Mouse (Mus musculus) heart, embryonic 12.5 days (tissue): ENCODE measurements around the gene Dnaja4. TPM values are rescaled to one million over a fixed set of nuclear protein-coding genes. Genes with fewer than 3 reads are reported as not detected.

Experiments
- ATAC-seq: fragments of 200-750 bp; cut with Nextera tagmentation; 2 replicates; pipeline ENCODE4 v1.8.0; 2017; ENCODE audit warnings: moderate TSS enrichment, moderate library complexity; ENCODE audit not compliant: insufficient number of reproducible peaks, low FRiP score
- H3K27ac ChIP-seq: fragments of 300-500 bp; sonication (generic); 2 replicates; pipeline ENCODE4 v1.5.1; 2016; ENCODE audit warnings: mild to moderate bottlenecking, moderate library complexity; ENCODE audit not compliant: poor library complexity, severe bottlenecking
- H3K27me3 ChIP-seq: fragments of 300-500 bp; sonication (generic); replicated peaks from 2 replicates; pipeline ENCODE4 v1.6.1; 2016; ENCODE audit warnings: mild to moderate bottlenecking, moderate library complexity
- H3K36me3 ChIP-seq: fragments of 300-500 bp; sonication (generic); 2 replicates; pipeline ENCODE4 v1.6.1; 2016; ENCODE audit warnings: mild to moderate bottlenecking, moderate library complexity
- H3K4me1 ChIP-seq: fragments of 300-500 bp; sonication (generic); replicated peaks from 2 replicates; pipeline ENCODE4 v1.6.1; 2016; ENCODE audit warnings: mild to moderate bottlenecking
- H3K4me2 ChIP-seq: fragments of 300-500 bp; sonication (generic); 2 replicates; pipeline ENCODE4 v1.6.1; 2016; ENCODE audit warnings: mild to moderate bottlenecking, moderate library complexity
- H3K4me3 ChIP-seq: fragments of 300-500 bp; sonication (generic); 2 replicates; pipeline ENCODE4 v1.5.1; 2016; ENCODE audit warnings: mild to moderate bottlenecking
- H3K9ac ChIP-seq: fragments of 300-500 bp; sonication (generic); 2 replicates; pipeline ENCODE4 v1.6.1; 2016; ENCODE audit warnings: mild to moderate bottlenecking, moderate library complexity
- H3K9me3 ChIP-seq: fragments of 300-500 bp; sonication (generic); replicated peaks from 2 replicates; pipeline ENCODE4 v1.6.1; 2016; ENCODE audit warnings: mild to moderate bottlenecking, moderate library complexity
- WGBS: fragments of 180-500 bp; shearing (Covaris S2); methylation state at CpG from one replicate; pipeline ENCODE4 v1.1.7; 2016; 5-methylcytosine and 5-hydroxymethylcytosine counted together
- polyA plus RNA-seq: library from polyadenylated mRNA; unstranded; fragments of >200 nt; fragmentation: Nextera tagmentation; extraction: Ambion mirVana; gene quantifications from 2 replicates; pipeline ENCODE4 v1.2.1, GENCODE M21; 2016

The Dnaja4 gene
- polyA plus RNA-seq, 1 experiment from 2014 or later = 29.0 TPM

DNA sequence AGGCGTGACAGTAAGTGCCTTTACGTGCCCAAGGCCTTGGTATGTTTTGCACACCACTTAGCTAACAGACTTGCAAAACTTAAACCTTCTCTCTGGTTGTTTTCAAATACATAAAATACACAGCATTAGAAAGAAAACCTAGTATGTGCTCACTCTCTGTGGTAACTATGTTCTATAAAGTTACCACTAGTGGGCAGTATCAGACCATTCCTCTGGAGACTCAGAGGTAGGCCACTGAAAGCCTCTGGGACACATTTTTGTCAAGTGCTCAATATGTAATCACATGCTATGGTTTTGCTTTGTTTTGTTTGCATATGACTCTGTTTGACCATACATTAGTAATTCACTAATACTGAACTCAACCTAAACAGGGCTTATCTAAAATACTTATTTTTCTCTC is 33.4 kb downstream of the Dnaja4 start:
- Histone ChIP-seq H3K4me2 (no peak overlapping the region), H3K27ac (no peak overlapping the region), H3K27me3 (no peaks in the 10 kb centered on the region), H3K36me3 (peaks cover 28% of the 10 kb centered on the region), H3K9ac (no peak overlapping the region), H3K4me3 (no peak overlapping the region), H3K9me3 (no peaks in the 10 kb centered on the region), H3K4me1 (peaks cover 20% of the 10 kb centered on the region)
- ATAC-seq = no peak
- WGBS = 95% methylated on average over 2 of the region's 2 CpGs

DNA sequence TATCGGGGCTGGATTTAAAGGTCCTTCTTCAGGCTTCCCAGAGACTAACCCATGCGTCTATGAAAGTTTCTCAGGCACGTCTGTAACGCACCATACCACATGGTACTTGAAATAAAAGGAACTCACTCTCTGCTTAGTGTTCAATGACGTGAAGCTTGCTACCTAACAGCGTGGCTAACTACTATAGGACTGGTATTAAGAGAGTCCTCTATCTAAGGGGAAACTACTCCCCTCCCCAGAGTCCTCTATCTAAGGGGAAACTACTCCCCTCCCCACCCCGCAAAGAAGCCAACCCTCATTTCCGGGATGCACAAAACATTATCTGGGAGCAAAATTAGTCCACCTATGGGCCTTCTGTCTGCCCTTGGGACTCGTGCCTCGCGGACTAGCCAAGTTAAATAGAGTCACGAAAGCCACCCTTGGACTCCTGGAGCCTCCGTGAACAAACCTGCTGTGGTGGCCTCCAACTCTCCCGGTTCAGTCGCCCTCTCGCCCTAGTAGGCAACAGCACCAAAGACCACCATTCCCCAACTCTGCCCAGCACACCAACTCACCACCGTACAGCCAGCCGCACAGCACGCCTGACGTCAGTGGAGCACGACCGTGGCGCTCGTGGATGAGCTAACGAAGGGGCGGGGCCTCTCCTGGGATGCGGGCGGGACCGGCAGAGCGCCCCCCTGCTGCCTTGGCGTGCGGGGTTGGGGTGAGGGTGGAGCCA is 35.4 kb downstream of the Dnaja4 start, which contains the start of gene Wdr61:
Gene Wdr61 (minus strand): TSS at position 599 of the 718 bp plus-strand sequence.
- Histone ChIP-seq H3K9ac (peak within 1 kb of the TSS; percentile 92), H3K4me2 (peak within 1 kb of the TSS; percentile 88), H3K9me3 (no peaks in the 10 kb centered on the region), H3K36me3 (peaks cover 9% of the 10 kb centered on the region), H3K27ac (peak within 1 kb of the TSS; percentile 72), H3K27me3 (no peaks in the 10 kb centered on the region), H3K4me3 (peak within 1 kb of the TSS; percentile 75), H3K4me1 (peaks cover 20% of the 10 kb centered on the region)
- WGBS = 1% methylated on average over 32 of the region's 32 CpGs
- ATAC-seq = peak; percentile 98

DNA sequence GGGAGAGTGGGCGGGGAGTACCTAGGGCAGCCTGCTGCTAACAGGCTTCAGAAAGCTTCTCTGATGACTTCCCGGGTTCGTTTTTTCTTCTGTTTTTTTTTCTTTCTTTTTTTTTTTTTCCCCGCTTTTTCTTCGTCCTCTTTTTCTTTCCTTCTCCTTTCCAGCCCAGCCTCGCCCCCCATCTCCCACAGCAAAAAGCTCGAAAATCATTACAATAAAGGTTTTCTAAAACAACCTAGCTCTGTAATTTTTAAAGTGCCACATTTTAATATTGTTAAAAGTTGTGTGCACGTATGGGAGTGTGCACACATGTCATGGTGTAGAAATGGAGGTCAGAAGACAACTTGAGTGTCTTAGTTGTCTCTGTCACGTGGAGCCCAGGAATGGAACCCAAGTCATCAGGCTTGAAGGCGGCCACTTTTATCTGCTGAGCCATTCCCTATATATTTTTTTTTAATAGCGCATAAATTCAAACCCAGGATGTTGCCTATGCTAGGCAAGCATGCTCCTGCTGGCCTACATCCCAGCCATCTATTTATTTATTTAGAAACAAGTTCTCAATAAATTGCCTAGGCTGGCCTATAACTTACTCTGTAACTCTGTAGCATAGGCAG is 36.1 kb downstream of the Dnaja4 start:
- 0 out of 2 replicates have a peak overlapping the region, but pooled peaks have one; percentile 24 for H3K9ac ChIP-seq
- 21% methylated on average over 11 of the region's 11 CpGs for WGBS
- peaks cover 20% of the 10 kb centered on the region for H3K4me1 ChIP-seq
- no peak overlapping the region for H3K27ac ChIP-seq
- H3K4me2 ChIP-seq = peak overlapping the region; percentile 88
- no peaks in the 10 kb centered on the region for H3K27me3 ChIP-seq
- H3K9me3 ChIP-seq = no peaks in the 10 kb centered on the region
- no peak for ATAC-seq
- H3K4me3 ChIP-seq = peak overlapping the region; percentile 75
- H3K36me3 ChIP-seq = peaks cover 2% of the 10 kb centered on the region; the same call in 1 of the 2 replicates

DNA sequence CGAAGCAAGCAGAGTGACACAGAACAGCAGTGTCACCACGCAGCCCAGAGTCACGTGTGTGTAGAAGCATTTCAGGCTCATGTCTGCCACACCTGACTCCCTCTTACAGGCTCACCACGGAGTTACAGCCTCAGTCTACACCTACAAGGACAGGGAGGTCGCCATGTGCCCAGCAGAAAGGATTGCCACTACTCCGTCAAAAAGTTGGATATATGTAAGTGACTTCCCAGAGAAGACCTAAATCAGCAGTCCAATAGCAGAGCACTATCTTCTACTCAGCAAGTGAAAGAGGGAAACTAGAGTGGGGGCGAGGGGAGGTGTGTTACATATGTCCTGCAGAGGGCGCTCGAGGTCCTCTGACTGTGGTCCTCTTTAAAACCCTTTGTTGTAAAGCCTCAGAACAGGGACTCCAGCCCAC is 37.6 kb downstream of the Dnaja4 start:
- H3K4me2 ChIP-seq = peak overlapping the region; percentile 46
- peaks cover 4% of the 10 kb centered on the region; the same call in 1 of the 2 replicates for H3K27me3 ChIP-seq
- peaks cover 24% of the 10 kb centered on the region for H3K4me1 ChIP-seq
- H3K9me3 ChIP-seq = no peaks in the 10 kb centered on the region
- ATAC-seq = no peak
- H3K36me3 ChIP-seq = no peaks in the 10 kb centered on the region
- peak overlapping the region; percentile 14 for H3K4me3 ChIP-seq
- H3K9ac ChIP-seq = no peak overlapping the region
- H3K27ac ChIP-seq = no peak overlapping the region
- WGBS = 11% methylated on average over 9 of the region's 9 CpGs

DNA sequence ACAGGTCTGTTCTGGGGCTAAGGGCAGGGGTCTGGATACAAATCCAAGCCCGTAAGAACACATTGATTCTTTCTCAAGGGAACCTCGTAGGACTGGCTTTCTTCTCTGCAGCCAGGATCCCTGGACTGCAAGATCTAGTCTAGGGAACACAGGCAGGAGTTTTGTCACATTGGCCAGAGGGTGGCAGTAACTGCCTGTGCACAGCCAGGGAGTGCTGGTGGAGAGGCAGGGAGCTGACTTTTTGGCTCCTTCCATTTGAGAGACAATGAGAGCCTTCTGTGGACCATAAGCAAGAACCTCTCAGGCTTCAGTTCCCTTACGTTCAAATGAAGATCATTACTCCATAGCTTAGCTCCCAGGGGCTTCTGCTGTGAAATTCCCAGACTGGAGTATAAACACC is 39.7 kb downstream of the Dnaja4 start:
- H3K9me3 ChIP-seq = no peaks in the 10 kb centered on the region
- peaks cover 17% of the 10 kb centered on the region for H3K4me1 ChIP-seq
- H3K36me3 ChIP-seq = no peaks in the 10 kb centered on the region
- 20% methylated on average over 3 of the region's 3 CpGs for WGBS
- no peak overlapping the region for H3K27ac ChIP-seq
- ATAC-seq = no peak
- H3K9ac ChIP-seq = no peak overlapping the region
- H3K4me3 ChIP-seq = no peak overlapping the region
- H3K4me2 ChIP-seq = no peak overlapping the region
- peaks cover 11% of the 10 kb centered on the region; the same call in 1 of the 2 replicates for H3K27me3 ChIP-seq

DNA sequence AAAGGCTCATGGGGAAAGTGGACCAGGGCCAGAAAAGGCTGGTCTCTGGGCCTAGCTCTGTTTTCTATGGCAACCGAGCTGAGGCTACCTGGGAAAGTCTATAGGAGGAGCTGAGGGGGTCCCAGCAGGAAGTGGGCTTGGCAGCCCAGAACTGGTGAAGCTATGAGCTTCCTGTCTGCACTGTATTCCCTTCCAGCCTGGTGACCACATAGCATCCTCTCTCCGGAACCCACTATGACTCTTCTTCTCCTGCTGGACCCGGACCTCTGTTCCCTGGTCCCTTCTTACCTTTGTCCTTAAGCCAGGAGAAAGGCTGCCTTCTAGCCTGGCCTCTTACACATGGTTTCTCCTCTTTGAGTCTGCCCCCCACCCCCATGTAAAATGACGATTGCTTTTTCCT is 45.2 kb downstream of the Dnaja4 start:
- WGBS = 62% methylated on average over 4 of the region's 4 CpGs
- H3K4me1 ChIP-seq = 0 out of 2 replicates have a peak, but pooled peaks cover 4% of the 10 kb centered on the region
- no peak overlapping the region for H3K27ac ChIP-seq
- H3K9me3 ChIP-seq = no peaks in the 10 kb centered on the region
- peaks cover 11% of the 10 kb centered on the region; the same call in 1 of the 2 replicates for H3K27me3 ChIP-seq
- H3K36me3 ChIP-seq = no peaks in the 10 kb centered on the region
- no peak overlapping the region for H3K4me2 ChIP-seq
- no peak for ATAC-seq
- no peak overlapping the region for H3K4me3 ChIP-seq
- H3K9ac ChIP-seq = no peak overlapping the region

DNA sequence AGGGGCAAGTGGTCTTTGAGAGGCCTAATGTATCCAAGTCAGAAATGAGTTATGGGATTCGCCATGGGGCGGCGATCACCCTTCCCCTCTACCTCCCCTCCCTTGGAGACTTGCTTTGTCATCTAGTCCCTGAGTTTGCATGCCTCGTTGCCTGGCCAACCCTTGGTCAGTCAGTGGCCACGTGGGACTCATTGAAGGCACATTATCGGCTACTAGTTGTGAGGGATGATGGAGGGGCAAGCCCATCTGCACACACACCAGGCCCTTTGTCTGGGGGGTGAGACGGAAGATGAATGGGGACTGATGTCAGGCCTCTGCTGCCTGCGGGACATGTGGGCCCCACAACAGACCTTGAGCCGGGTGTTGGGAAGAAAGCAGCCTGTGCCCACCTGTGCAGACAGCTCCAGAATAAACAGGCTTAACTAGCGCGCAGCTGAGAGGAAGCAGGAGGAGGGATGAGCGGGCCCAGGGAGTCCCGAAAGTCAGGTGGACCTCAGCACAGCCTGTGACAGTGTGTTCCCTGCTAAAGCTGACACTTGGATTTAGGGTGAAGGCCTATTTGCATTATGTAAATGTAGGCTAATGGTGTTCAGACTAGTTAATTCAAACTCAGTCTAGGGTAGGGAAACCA is 47.2 kb downstream of the Dnaja4 start:
- H3K36me3 ChIP-seq = no peaks in the 10 kb centered on the region
- WGBS = 66% methylated on average over 13 of the region's 13 CpGs
- no peak overlapping the region for H3K9ac ChIP-seq
- H3K4me1 ChIP-seq = no peaks in the 10 kb centered on the region
- H3K4me2 ChIP-seq = no peak overlapping the region
- H3K4me3 ChIP-seq = no peak overlapping the region
- H3K27ac ChIP-seq = no peak overlapping the region
- H3K27me3 ChIP-seq = peaks cover 11% of the 10 kb centered on the region; the same call in 1 of the 2 replicates
- no peak for ATAC-seq
- H3K9me3 ChIP-seq = no peaks in the 10 kb centered on the region

DNA sequence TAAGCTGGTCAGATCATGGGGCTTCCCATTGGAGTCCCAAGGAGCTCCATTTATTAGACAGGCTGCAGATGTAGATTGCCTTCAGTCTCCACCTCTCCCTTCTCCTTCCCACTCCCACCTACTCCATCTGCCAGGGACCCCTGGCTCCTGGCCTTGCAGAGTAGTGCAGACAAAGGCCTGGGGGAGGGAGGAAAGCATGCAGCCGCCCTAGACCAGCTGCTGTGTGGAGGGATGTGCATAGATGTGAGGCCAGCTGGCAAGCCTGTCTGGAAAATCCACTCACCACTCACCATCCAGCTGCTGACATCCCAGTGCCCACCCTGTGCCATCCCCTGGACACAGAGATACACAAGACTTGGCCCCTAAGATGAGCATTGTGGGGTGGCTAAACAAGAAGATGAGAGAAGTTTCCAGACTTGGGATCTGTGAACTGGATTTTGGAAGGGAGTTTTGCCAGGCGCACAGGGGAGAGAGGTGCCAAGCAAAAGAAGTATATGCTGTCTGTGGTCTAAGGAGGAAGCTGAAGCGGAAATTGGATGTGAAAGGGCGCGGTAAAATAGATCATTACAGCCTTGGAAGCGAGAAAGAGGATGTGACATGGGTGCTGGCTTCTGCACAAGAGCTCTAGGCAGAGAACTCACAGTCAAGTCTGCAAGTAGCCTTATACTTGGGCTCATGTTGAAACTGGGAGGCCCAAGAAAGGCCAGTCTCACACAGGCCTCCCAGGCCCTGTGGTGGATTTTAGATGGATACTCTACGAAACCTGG is 51.7 kb downstream of the Dnaja4 start:
- WGBS = 75% methylated on average over 7 of the region's 7 CpGs
- Histone ChIP-seq H3K4me2 (no peak overlapping the region), H3K9me3 (no peaks in the 10 kb centered on the region), H3K27me3 (peaks cover 38% of the 10 kb centered on the region), H3K27ac (no peak overlapping the region), H3K9ac (no peak overlapping the region), H3K4me1 (no peaks in the 10 kb centered on the region), H3K4me3 (no peak overlapping the region), H3K36me3 (no peaks in the 10 kb centered on the region)
- ATAC-seq = no peak

DNA sequence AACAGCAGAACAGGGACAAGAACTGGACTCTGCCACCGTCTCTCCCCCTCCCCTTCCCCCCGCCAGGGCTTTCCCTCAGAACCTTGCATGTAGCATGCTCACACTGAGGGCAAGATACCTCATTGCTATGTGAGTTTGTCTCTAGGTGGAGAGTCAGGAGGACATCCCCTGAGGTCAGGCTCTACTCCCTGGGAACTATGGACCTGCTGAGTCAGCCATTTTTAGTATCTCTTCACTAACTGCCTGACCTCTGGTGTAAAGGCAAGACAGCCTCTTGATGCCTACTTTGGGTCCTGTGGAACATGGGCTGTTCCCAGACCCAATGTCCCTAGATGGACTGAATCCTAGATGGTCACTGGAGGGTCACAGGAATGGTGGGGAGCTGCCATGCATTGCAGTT is 53.0 kb downstream of the Dnaja4 start:
- Histone ChIP-seq H3K9me3 (no peaks in the 10 kb centered on the region), H3K27me3 (peaks cover 41% of the 10 kb centered on the region), H3K36me3 (no peaks in the 10 kb centered on the region), H3K9ac (no peak overlapping the region), H3K4me2 (no peak overlapping the region), H3K27ac (no peak overlapping the region), H3K4me3 (no peak overlapping the region), H3K4me1 (no peaks in the 10 kb centered on the region)
- no peak for ATAC-seq
- WGBS = 87% methylated on average over 2 of the region's 2 CpGs

DNA sequence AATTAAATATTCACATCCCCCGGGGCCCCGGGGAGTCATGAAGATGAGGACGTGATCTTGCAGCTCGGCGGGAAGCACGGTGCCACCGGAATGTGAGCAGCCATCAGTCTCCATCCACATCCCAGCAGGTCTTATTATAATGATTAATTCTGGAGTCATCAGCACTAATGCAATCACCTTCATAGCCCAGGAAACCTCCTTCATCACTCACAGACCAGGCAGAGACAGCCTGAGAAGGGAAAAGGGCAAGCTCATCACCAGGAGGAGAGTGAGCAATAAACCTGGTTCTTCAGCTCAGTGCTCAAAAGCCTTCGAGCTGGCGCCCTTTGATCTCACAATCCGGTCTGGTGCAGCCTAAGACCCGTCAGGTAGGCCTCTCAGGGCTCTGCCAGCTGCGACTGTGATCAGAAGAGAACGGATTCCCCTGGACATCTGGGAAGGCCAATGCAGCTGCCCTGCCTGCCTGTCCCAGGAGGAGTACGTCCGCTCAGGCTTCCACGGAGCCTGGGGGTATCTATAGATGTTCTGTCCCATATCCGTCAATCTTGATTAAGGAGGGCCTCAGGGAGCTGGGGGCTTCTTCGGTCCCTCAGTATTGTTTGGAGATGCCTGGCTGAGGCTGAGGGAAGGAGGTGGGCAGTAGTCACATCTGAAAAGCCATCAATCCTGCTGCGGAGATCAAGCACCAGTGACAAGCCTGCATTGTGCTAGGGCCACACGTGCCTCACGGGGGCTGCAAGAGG is 53.7 kb downstream of the Dnaja4 start:
- Histone ChIP-seq H3K9ac (no peak overlapping the region), H3K4me2 (no peak overlapping the region), H3K9me3 (0 out of 2 replicates have a peak, but pooled peaks cover 3% of the 10 kb centered on the region), H3K36me3 (no peaks in the 10 kb centered on the region), H3K4me3 (no peak overlapping the region), H3K4me1 (no peaks in the 10 kb centered on the region), H3K27ac (no peak overlapping the region), H3K27me3 (peaks cover 41% of the 10 kb centered on the region)
- ATAC-seq = no peak
- WGBS = 48% methylated on average over 21 of the region's 21 CpGs
